Mouse (Mus musculus) kidney, embryonic 15.5 days (tissue): ENCODE data around the gene AC129217.1. TPM values are rescaled to one million over a fixed set of nuclear protein-coding genes. Genes with fewer than 3 reads are reported as not detected.
"Not testable (repeated sequence)": the region's sequence is repeated elsewhere in the genome, so short reads cannot be mapped to it uniquely, and the experiment has no call there.

Source experiments
- ATAC-seq: fragments of 200-750 bp; cut with Nextera tagmentation; replicated peaks from 2 replicates; pipeline ENCODE4 v1.8.0; 2017; ENCODE audit warnings: moderate TSS enrichment; ENCODE audit not compliant: low FRiP score
- H3K27ac ChIP-seq: fragments of 300-500 bp; sonication (generic); 2 replicates; pipeline ENCODE4 v1.5.1; 2015; ENCODE audit warnings: mild to moderate bottlenecking, inconsistent platforms
- H3K27me3 ChIP-seq: fragments of 300-500 bp; sonication (generic); 2 replicates; pipeline ENCODE4 v1.6.1; 2015; ENCODE audit warnings: inconsistent platforms
- H3K36me3 ChIP-seq: fragments of 300-500 bp; sonication (generic); 2 replicates; pipeline ENCODE4 v1.6.1; 2015; ENCODE audit warnings: inconsistent platforms
- H3K4me1 ChIP-seq: fragments of 300-500 bp; sonication (generic); 2 replicates; pipeline ENCODE4 v1.6.1; 2015; ENCODE audit warnings: inconsistent platforms
- H3K4me2 ChIP-seq: fragments of 300-500 bp; sonication (generic); 2 replicates; pipeline ENCODE4 v1.6.1; 2015; ENCODE audit warnings: moderate library complexity, mild to moderate bottlenecking, inconsistent platforms
- H3K4me3 ChIP-seq: fragments of 300-500 bp; sonication (generic); replicated peaks from 2 replicates; pipeline ENCODE4 v1.5.1; 2015; ENCODE audit warnings: mild to moderate bottlenecking, inconsistent platforms
- H3K9ac ChIP-seq: fragments of 300-500 bp; sonication (generic); 2 replicates; pipeline ENCODE4 v1.6.1; 2015; ENCODE audit warnings: mild to moderate bottlenecking, inconsistent platforms
- H3K9me3 ChIP-seq: fragments of 300-500 bp; sonication (generic); replicated peaks from 2 replicates; pipeline ENCODE4 v1.6.1; 2016; ENCODE audit warnings: inconsistent platforms
- WGBS: fragments of 180-500 bp; shearing (Covaris S2); methylation state at CpG from one replicate; pipeline ENCODE4 v1.1.7; 2015; ENCODE audit warnings: mixed read lengths; 5-methylcytosine and 5-hydroxymethylcytosine counted together
- polyA plus RNA-seq: library from polyadenylated mRNA; unstranded; fragments of >200 nt; fragmentation: Nextera tagmentation; extraction: Ambion mirVana; gene quantifications from 2 replicates; pipeline ENCODE4 v1.2.1, GENCODE M21; 2015

AC129217.1 gene
- polyA plus RNA-seq, 1 experiment from 2014 or later = not detected

DNA sequence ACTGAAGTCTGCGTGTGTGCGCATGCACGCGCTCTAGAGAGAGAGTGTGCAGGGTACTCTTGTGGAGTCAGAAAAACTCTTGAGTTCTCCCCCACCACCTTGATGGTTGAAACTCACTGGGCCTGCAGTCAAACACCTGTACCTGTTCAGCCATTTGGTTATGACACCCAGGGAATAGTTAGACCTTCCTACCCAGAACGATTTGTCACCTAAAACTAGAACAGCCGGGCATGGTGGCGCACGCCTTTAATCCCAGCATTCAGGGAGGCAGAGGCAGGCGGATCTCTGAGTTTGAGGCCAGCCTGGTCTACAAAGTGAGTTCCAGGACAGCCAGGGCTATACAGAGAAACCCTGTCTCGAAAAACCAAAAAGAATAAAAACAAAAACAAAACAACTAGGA lies 6.8 kb downstream of the AC129217.1 start:
- H3K4me3 ChIP-seq, H3K4me2 ChIP-seq, H3K27me3 ChIP-seq, ATAC-seq, H3K9ac ChIP-seq, H3K9me3 ChIP-seq: not testable (repeated sequence)
- 95% methylated on average over 10 of the region's 10 CpGs for WGBS
- Histone ChIP-seq H3K27ac (peak overlapping the region; percentile 99), H3K4me1 (peaks cover 36% of the 10 kb centered on the region), H3K36me3 (peaks cover 49% of the 10 kb centered on the region)

DNA sequence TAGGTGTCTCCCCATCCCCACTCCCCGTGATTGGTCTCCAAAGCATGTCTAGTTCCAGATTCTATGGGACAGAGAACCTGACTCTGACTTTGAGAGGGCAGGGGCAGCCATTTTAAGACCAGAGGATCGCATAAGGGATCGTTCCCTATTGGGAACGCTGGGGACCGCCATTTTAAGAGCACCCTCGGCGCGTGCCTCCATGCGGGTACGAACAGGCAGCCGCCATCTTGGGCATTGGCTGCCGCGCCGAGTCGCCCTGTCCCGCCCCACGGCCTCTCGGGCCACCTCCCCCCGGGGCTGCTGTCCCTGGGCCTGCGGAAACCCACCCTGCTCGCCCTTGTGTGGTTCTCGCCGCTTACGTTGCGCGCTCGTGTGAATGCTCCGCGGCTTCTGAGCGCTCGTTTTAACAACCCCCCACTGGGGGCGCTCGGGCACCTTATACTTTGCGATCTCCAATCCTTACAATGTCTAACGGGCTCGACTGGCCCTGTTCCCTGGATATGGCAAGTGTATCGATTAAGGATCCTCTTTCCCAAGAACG lies 7.7 kb downstream of the AC129217.1 start, which contains the start of gene Bscl2:
Gene Bscl2, plus strand, starts transcription at position 217 of the 541 bp plus-strand sequence.
- Histone ChIP-seq H3K9me3 (no peaks in the 10 kb centered on the region), H3K27me3 (no peaks in the 10 kb centered on the region), H3K4me2 (peak within 1 kb of the TSS; percentile 91), H3K36me3 (peaks cover 44% of the 10 kb centered on the region), H3K4me1 (peaks cover 36% of the 10 kb centered on the region), H3K27ac (peak within 1 kb of the TSS; percentile 99), H3K4me3 (peak within 1 kb of the TSS; percentile 59), H3K9ac (peak within 1 kb of the TSS; percentile 75)
- peak; percentile 83 for ATAC-seq
- WGBS = under 1% methylated on average over 38 of the region's 38 CpGs

DNA sequence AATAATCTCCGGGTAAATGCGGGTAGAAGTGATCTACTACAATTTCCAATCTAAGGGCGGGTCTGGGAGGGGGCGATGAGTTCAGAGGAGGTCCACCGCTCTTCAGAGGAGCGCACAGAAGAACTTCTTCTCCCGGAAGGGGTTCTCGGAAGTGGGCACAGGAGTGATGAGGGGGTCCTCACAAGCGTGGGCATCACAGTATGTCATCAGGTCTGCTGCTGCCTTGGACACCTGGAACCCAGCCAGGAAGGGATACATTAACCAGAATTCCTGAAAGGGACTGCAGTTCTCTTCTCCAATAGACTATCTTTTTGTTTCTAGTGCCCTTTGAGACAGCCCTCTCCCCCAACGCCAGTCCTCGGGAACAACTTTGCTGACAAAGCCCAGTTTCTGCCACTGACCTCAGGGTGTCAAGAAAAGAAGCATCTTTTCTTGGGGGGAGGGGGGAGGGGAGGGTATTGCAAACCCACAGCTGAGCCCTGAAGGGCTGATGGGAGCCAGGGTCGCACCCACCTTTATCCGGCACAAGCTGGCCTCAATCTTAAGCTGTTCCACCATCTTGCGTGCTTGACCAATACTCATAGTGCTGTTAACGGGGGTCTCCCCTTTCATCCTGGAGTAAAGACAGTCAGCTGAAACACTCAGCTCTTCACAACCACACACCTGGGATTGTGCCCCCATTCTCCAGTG lies 8.6 kb downstream of the AC129217.1 start:
- Histone ChIP-seq H3K36me3 (peaks cover 43% of the 10 kb centered on the region), H3K4me3 (peak overlapping the region; percentile 59), H3K9ac (peak overlapping the region; percentile 75), H3K4me1 (peaks cover 36% of the 10 kb centered on the region), H3K4me2 (peak overlapping the region; percentile 91), H3K27ac (peak overlapping the region; percentile 99), H3K9me3 (no peaks in the 10 kb centered on the region), H3K27me3 (no peaks in the 10 kb centered on the region)
- peak; percentile 42 for ATAC-seq
- 19% methylated on average over 15 of the region's 15 CpGs for WGBS

DNA sequence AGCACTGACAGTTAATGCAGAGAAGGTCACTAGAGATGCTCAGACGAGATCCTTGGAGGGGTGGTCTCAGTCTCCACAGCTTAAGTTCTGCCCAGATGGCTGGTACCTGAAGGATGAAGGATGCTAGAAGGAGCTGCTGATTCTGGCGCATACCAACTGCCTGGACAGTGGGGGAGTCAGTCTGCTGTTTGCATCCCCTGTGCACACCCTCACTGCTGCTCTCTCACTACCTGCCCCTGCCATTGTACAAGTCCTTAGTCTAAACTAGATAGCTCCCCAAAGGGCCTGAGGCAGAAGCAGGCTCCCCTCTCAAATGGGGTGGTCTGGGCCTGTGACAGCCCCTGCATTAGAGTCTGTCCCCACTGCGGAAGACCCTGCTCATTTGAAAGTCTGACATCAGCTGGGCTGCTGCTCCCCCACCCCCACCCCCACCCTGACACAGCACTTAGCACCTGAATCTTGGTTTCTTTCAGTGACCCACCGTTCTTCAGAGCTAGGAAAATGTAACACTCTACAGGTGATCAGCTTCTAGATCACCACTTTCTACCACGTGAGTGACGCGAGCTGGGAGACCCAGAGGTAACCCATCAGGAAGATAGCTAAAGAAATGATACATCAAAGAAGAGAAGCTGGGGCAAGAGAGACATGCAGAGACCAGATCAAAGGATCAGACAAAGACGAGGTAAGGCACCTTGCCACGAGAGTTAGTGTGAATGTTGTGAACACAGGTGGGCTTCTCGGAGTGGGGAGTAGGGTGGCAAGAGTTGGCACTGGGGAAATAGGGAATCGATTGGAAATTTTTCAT lies 9.7 kb downstream of the AC129217.1 start, which contains the start of gene Gng3:
Gene Gng3, minus strand, starts transcription at position 92 of the 805 bp plus-strand sequence.
- peak within 1 kb of the TSS; percentile 59 for H3K4me3 ChIP-seq
- H3K9me3 ChIP-seq = no peaks in the 10 kb centered on the region
- no peaks in the 10 kb centered on the region for H3K27me3 ChIP-seq
- H3K36me3 ChIP-seq = peaks cover 32% of the 10 kb centered on the region
- H3K27ac ChIP-seq = peak within 1 kb of the TSS; percentile 99
- WGBS = 56% methylated on average over 11 of the region's 11 CpGs
- peaks cover 36% of the 10 kb centered on the region for H3K4me1 ChIP-seq
- H3K9ac ChIP-seq = peak within 1 kb of the TSS; percentile 75
- peak within 1 kb of the TSS; percentile 91 for H3K4me2 ChIP-seq
- ATAC-seq = no peak

DNA sequence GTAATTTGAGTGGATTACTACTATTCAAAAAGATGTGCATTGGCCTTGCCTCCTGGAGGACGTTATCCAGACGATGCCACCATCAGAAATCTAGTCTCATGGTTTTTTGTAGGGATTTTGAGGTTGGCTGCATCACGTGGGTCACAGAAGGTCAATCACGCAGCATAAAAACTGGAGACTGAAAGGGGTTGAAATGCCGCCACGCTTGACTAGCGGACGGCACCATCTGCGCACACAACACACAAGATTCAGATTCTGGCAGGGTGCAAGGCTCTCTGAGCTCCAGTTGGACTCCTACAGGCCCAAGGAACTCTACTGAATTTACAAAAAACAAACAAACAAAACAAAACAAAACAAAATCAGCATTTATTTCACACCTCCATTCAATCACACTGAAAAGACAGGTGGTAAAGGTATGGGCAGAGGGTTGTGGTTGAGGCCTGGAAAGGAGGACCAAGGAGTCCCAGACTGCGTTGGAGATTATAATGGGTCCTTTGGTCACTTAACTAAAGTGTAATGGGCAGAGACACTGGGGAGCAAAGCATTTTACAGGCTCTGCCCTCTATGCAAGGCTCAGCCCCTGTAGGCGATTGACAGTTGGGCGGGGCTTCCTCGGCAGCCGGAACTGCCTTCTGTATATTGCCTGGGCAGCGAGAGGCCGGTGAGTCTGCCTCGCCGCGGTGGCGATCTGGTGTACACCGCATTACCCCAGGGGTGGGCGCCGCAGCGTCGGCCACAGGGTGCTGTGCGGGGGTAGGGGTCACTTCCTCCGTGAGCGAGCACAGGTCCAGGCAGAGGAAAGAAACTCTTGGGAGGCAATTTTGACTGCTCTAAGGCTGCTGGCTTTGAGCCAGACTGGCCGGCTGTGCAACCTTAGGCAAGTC lies 10.6 kb downstream of the AC129217.1 start:
- WGBS = 20% methylated on average over 29 of the region's 29 CpGs
- H3K9me3 ChIP-seq = no peaks in the 10 kb centered on the region
- H3K4me2 ChIP-seq = peak overlapping the region; percentile 75
- H3K27ac ChIP-seq = peak overlapping the region; percentile 52
- H3K27me3 ChIP-seq = no peaks in the 10 kb centered on the region
- H3K4me3 ChIP-seq = peak overlapping the region; percentile 50
- ATAC-seq = peak; percentile 61
- H3K9ac ChIP-seq = peak overlapping the region; percentile 49
- H3K4me1 ChIP-seq = peaks cover 36% of the 10 kb centered on the region
- peaks cover 26% of the 10 kb centered on the region for H3K36me3 ChIP-seq

DNA sequence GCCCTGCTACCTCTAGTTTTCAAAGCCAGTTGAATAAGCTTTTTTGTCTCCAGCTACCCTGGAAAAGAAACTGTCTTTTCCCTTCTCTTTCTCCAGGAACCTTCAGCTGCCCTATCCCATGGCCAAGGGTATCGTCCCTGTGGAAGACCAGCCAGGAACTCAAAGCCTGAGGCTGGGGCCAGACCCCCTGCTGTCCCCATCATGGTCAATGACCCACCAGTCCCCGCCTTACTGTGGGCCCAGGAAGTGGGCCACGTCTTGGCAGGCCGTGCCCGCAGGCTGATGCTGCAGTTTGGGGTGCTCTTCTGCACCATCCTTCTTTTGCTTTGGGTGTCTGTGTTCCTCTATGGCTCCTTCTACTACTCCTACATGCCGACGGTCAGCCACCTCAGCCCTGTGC lies 11.4 kb downstream of the AC129217.1 start:
- Histone ChIP-seq H3K36me3 (peaks cover 26% of the 10 kb centered on the region), H3K4me1 (peaks cover 36% of the 10 kb centered on the region), H3K4me3 (peak overlapping the region; percentile 50), H3K27me3 (no peaks in the 10 kb centered on the region), H3K9ac (peak overlapping the region; percentile 49), H3K27ac (peak overlapping the region; percentile 52; the same call in 1 of the 2 replicates), H3K4me2 (peak overlapping the region; percentile 75), H3K9me3 (no peaks in the 10 kb centered on the region)
- WGBS = 89% methylated on average over 7 of the region's 7 CpGs
- ATAC-seq = no peak

DNA sequence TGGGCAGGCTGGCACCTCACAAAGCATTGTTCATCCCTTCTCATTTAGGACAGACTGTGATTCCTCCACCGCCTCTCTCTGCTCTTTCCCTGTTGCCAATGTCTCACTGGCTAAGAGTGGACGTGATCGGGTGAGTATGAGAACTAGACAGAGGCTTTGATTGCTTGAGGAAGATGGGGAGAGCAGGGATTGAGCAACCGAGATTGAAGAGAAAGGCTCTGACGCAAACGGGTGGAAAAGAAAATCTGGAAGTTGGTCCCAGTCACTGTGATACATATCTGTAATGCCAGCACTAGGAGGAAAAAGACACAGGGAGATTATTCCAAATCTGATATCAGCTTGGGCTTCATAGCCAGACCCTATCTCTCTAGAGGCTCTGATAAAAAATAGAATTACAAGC lies 13.4 kb downstream of the AC129217.1 start:
- no peak overlapping the region for H3K4me3 ChIP-seq
- WGBS = 90% methylated on average over 6 of the region's 6 CpGs

DNA sequence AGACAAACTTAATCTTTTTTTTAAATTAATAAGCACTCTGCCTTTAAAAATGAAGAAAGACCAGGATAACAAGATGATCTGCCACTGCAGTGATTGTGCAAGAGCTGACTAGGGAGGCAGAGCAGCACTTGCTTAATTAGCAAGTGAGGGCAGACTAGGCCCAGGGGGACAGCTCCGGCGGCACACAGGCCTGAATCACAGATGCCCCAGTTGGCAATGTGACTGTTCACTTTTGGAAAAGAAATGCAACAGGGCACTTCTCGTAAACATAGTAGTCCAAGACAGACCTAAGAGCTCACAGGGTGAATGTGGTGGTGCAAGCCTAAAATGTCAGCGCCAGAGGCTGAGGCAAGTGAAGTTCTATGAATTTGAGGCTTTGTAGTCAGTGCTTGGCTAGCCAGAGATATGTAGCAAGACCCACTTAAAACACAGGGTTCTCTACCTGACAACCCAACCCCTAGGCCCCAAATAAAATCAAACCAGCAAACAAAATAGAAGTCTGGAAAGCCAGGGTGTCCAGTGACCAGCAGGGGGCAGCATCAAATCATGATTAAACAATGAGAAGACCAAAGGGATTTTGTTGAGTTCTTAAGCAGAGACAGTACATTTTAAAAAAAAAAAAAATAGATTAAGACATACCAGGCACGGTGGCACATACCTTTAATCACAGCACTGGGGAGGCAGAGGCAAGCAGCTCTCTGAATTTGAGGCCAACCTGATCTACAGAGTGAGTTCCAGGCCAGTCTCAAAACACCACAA lies 15.0 kb downstream of the AC129217.1 start:
- no peak overlapping the region for H3K4me3 ChIP-seq
- 62% methylated on average over 5 of the region's 5 CpGs for WGBS

More for the DNA sequence above, 13.4 kb downstream of the AC129217.1 start:
- H3K9ac ChIP-seq = no peak overlapping the region
- H3K4me2 ChIP-seq = no peak overlapping the region
- peaks cover 32% of the 10 kb centered on the region for H3K4me1 ChIP-seq
- H3K9me3 ChIP-seq = no peaks in the 10 kb centered on the region
- ATAC-seq = no peak
- no peak overlapping the region for H3K27ac ChIP-seq
- no peaks in the 10 kb centered on the region for H3K27me3 ChIP-seq
- peaks cover 43% of the 10 kb centered on the region for H3K36me3 ChIP-seq

DNA sequence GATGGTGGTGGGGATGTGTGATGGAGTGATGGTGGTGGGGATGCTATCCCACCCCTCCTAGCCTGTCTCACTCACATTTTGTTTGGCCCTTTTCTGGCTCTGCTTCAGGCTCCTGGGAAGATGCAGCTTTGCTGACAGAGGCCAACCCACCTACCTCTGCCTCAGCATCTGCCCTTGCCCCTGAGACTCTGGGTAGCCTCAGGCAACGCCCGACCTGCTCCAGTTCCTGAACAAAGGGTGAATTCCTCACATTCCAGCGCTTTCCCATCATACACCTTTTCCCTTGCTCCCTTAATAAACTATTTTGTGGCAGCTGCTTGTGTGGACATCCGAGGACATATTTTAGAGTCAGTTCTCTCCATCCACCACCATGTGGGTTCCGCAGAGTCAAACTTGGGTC lies 18.8 kb downstream of the AC129217.1 start:
- WGBS = 79% methylated on average over 5 of the region's 5 CpGs
- H3K4me1 ChIP-seq = peaks cover 8% of the 10 kb centered on the region
- ATAC-seq = no peak
- no peak overlapping the region for H3K9ac ChIP-seq
- H3K4me3 ChIP-seq = no peak overlapping the region
- no peaks in the 10 kb centered on the region for H3K27me3 ChIP-seq
- H3K4me2 ChIP-seq = no peak overlapping the region
- no peaks in the 10 kb centered on the region for H3K9me3 ChIP-seq
- no peak overlapping the region for H3K27ac ChIP-seq
- H3K36me3 ChIP-seq = peaks cover 38% of the 10 kb centered on the region

More for the DNA sequence above, 15.0 kb downstream of the AC129217.1 start:
- Histone ChIP-seq H3K9me3 (no peaks in the 10 kb centered on the region), H3K4me2 (no peak overlapping the region), H3K9ac (no peak overlapping the region), H3K36me3 (peaks cover 50% of the 10 kb centered on the region), H3K27ac (no peak overlapping the region), H3K27me3 (no peaks in the 10 kb centered on the region), H3K4me1 (peaks cover 17% of the 10 kb centered on the region)
- no peak for ATAC-seq

DNA sequence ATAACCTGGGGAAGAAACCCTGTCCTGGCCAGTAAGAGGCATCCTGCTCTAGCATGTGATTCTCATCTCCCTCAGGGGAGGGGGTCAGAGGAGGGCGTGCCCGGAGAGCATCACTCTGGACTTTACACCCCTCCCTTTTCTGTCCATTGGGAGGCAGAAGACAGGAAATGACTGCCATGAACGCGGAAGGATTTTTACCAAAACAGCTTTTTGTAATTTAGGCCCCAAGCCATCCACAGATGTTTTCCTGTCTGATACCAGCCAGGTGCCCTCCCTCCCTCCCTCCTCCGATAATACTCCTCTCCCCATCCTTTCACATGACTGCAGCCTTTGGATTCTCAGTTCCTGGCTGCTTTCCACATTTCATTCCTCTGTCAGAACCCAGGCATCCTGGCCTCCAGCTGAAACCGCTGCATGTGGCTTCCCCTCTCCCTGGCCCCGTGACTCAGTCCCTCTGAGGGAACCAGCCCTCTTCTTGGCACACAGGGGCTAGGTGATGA lies 20.9 kb downstream of the AC129217.1 start, which contains the start of gene Lrrn4cl:
Gene Lrrn4cl, plus strand, starts transcription at position 367 of the 500 bp plus-strand sequence.
- no peaks in the 10 kb centered on the region for H3K27me3 ChIP-seq
- peaks cover 8% of the 10 kb centered on the region for H3K4me1 ChIP-seq
- peak within 1 kb of the TSS; percentile 12; the same call in 1 of the 2 replicates for H3K4me2 ChIP-seq
- 30% methylated on average over 7 of the region's 7 CpGs for WGBS
- H3K9me3 ChIP-seq = no peaks in the 10 kb centered on the region
- peak; percentile 78; the same call in 1 of the 2 replicates for ATAC-seq
- H3K4me3 ChIP-seq = no peak within 1 kb of the TSS
- no peak within 1 kb of the TSS for H3K27ac ChIP-seq
- H3K9ac ChIP-seq = 0 out of 2 replicates have a peak within 1 kb of the TSS, but pooled peaks have one; percentile 3
- H3K36me3 ChIP-seq = peaks cover 32% of the 10 kb centered on the region
